Mouse (Mus musculus) testis, adult 2 months (tissue): ENCODE results near the gene Slc16a10. TPM values are rescaled to one million over a fixed set of nuclear protein-coding genes. Genes with fewer than 3 reads are reported as not detected.

Source experiments
- H3K27ac ChIP-seq: fragments of 200-500 bp; 2 replicates; pipeline ENCODE4 v1.5.1; 2012; ENCODE audit warnings: low read depth, low read length; ENCODE audit not compliant: control insufficient read depth, insufficient read depth
- H3K27me3 ChIP-seq: fragments of 200-500 bp; 2 replicates; pipeline ENCODE4 v1.6.1; 2012; ENCODE audit warnings: mild to moderate bottlenecking, low read length, moderate library complexity; ENCODE audit not compliant: control insufficient read depth, insufficient read depth
- H3K36me3 ChIP-seq: fragments of 200-500 bp; 2 replicates; pipeline ENCODE4 v1.6.1; 2012; ENCODE audit warnings: mild to moderate bottlenecking, low read length; ENCODE audit not compliant: control insufficient read depth, insufficient read depth
- H3K4me1 ChIP-seq: fragments of 200-500 bp; 2 replicates; pipeline ENCODE4 v1.6.1; 2012; ENCODE audit warnings: low read length; ENCODE audit not compliant: control insufficient read depth, insufficient read depth
- H3K4me3 ChIP-seq: fragments of 200-500 bp; 2 replicates; pipeline ENCODE4 v1.5.1; 2012; ENCODE audit warnings: low read depth, mild to moderate bottlenecking, low read length, moderate library complexity, mixed read lengths; ENCODE audit not compliant: control insufficient read depth
- CTCF ChIP-seq: fragments of 200-500 bp; IDR thresholded peaks from 2 replicates; pipeline ENCODE4 v1.5.1; 2012; ENCODE audit warnings: low read depth, mild to moderate bottlenecking, inconsistent platforms, low read length, moderate library complexity; ENCODE audit not compliant: control insufficient read depth, insufficient read depth, insufficient replicate concordance
- POLR2A ChIP-seq: fragments of 200-500 bp; IDR thresholded peaks from 2 replicates; pipeline ENCODE4 v1.6.1; 2012; ENCODE audit warnings: low read depth, mild to moderate bottlenecking, inconsistent platforms, low read length, moderate library complexity; ENCODE audit not compliant: control insufficient read depth
- polyA plus RNA-seq: library from polyadenylated mRNA; depleted of rRNA; stranded (reverse); fragments of >200 nt; gene quantifications from 2 replicates; pipeline ENCODE4 v1.2.3, GENCODE M21; 2012

Slc16a10 gene
- polyA plus RNA-seq, 1 experiment: 4.3 TPM

GRCm38 (mm10) chr10:40179142-40179541 is 37.1 kb upstream of the Slc16a10 start:
- Histone ChIP-seq H3K27ac (no peak overlapping the region), H3K36me3 (no peaks in the 10 kb centered on the region), H3K4me1 (no peaks in the 10 kb centered on the region), H3K4me3 (no peak overlapping the region), H3K27me3 (no peaks in the 10 kb centered on the region)
- TF ChIP-seq CTCF (no peak), POLR2A (no peak)

GRCm38 (mm10) chr10:40177323-40177962 is 35.4 kb upstream of the Slc16a10 start:
- H3K27me3 ChIP-seq: no peaks in the 10 kb centered on the region
- no peaks in the 10 kb centered on the region for H3K36me3 ChIP-seq
- no peak for TF ChIP-seq CTCF
- no peak for TF ChIP-seq POLR2A

GRCm38 (mm10) chr10:40172136-40172535 is 30.1 kb upstream of the Slc16a10 start:
- H3K36me3 ChIP-seq: no peaks in the 10 kb centered on the region
- H3K27me3 ChIP-seq: no peaks in the 10 kb centered on the region

More at GRCm38 (mm10) chr10:40177323-40177962, 35.4 kb upstream of the Slc16a10 start:
- H3K4me1 ChIP-seq: no peaks in the 10 kb centered on the region
- H3K4me3 ChIP-seq: no peak overlapping the region
- no peak overlapping the region for H3K27ac ChIP-seq

GRCm38 (mm10) chr10:40171211-40171610 is 29.2 kb upstream of the Slc16a10 start:
- H3K36me3 ChIP-seq: no peaks in the 10 kb centered on the region
- H3K27ac ChIP-seq: no peak overlapping the region
- H3K4me1 ChIP-seq: no peaks in the 10 kb centered on the region
- TF ChIP-seq POLR2A (no peak), CTCF (no peak)
- no peak overlapping the region for H3K4me3 ChIP-seq
- H3K27me3 ChIP-seq: no peaks in the 10 kb centered on the region

More at GRCm38 (mm10) chr10:40172136-40172535, 30.1 kb upstream of the Slc16a10 start:
- H3K4me1 ChIP-seq: no peaks in the 10 kb centered on the region
- TF ChIP-seq POLR2A (no peak), CTCF (no peak)
- H3K4me3 ChIP-seq: no peak overlapping the region
- H3K27ac ChIP-seq: no peak overlapping the region

- no peaks in the 10 kb centered on the region for H3K36me3 ChIP-seq
- no peak for TF ChIP-seq CTCF
- no peak for TF ChIP-seq POLR2A
Measured at GRCm38 (mm10) chr10:40170141-40170558, 28.1 kb upstream of the Slc16a10 start.

GRCm38 (mm10) chr10:40169566-40169965 is 27.5 kb upstream of the Slc16a10 start:
- no peak for TF ChIP-seq CTCF
- TF ChIP-seq POLR2A: no peak
- no peaks in the 10 kb centered on the region for H3K27me3 ChIP-seq
- no peak overlapping the region for H3K4me3 ChIP-seq

More at GRCm38 (mm10) chr10:40170141-40170558, 28.1 kb upstream of the Slc16a10 start:
- no peak overlapping the region for H3K4me3 ChIP-seq
- no peak overlapping the region for H3K27ac ChIP-seq
- no peaks in the 10 kb centered on the region for H3K27me3 ChIP-seq
- H3K4me1 ChIP-seq: no peaks in the 10 kb centered on the region

GRCm38 (mm10) chr10:40169088-40169487 is 27.0 kb upstream of the Slc16a10 start:
- Histone ChIP-seq H3K27me3 (no peaks in the 10 kb centered on the region), H3K27ac (no peak overlapping the region), H3K4me3 (no peak overlapping the region), H3K36me3 (no peaks in the 10 kb centered on the region), H3K4me1 (no peaks in the 10 kb centered on the region)
- no peak for TF ChIP-seq CTCF

More at GRCm38 (mm10) chr10:40169566-40169965, 27.5 kb upstream of the Slc16a10 start:
- Histone ChIP-seq H3K36me3 (no peaks in the 10 kb centered on the region), H3K4me1 (no peaks in the 10 kb centered on the region), H3K27ac (no peak overlapping the region)
